Mouse (Mus musculus): Measurements from ENCODE around the gene AF366264. TPM values are rescaled to one million over a fixed set of nuclear protein-coding genes. Genes with fewer than 3 reads are reported as not detected.

Gene AF366264
- total RNA-seq (2023), result not detected

GRCm38 (mm10) chr8:13838289-13838688, at the start of gene AF366264:
Gene AF366264, minus strand, starts transcription at chr8:13838389.

GRCm38 (mm10) chr8:13785250-13785763, 52.9 kb downstream of the AF366264 start, which contains the start of gene Upf3a:
Gene Upf3a, plus strand, starts transcription at chr8:13785615.

Other genes with a start within 250 kb of the AF366264 start
- 364 TPM for gene Rasa3, start 160.8 kb downstream of the AF366264 start, total RNA-seq (2023)
- gene Cfap97d2, start 132.5 kb downstream of the AF366264 start, total RNA-seq (2023), result not detected
- gene Cdc16, start 80.7 kb downstream of the AF366264 start, total RNA-seq (2023), result 38.4 TPM
- gene Upf3a, start 52.8 kb downstream of the AF366264 start, total RNA-seq (2023), result 26.4 TPM
- 27.6 TPM for gene Champ1, start 31.3 kb upstream of the AF366264 start, total RNA-seq (2023)
- gene Coprs, start 51.9 kb upstream of the AF366264 start, total RNA-seq (2023), result 0.77 TPM

Data from CD4-positive naive resting alpha-beta T cell, adult 57 days (primary cell).